Mouse (Mus musculus): ENCODE results near the gene Cks1b.
A peak's percentile ranks its signal among the peaks of the same experiment; 100 is the strongest.

Gene Cks1b

GRCm38 (mm10) chr3:89395806-89396653, 22.2 kb downstream of the Cks1b start:
- no peak for DNase-seq (ENCODE audit: low read depth, low spot score)

DNA sequence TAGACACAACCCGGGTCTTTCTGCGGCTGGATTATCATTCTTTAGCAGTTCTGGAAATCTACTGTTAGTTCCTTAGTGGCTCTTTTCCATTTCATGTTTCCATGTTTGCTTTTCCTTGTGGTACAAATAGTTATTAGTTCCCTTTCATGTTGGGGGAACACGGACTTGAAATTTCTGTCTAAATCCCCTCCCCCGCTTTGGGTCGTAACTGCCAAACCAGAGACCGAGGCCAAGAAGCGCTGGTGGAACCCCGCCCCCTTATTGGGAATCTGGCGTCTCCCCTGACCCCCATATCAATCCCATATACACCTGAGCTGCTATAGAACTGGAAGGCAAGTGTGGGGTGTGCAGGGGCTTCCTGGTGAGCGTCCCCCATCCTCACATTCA, 22.8 kb downstream of the Cks1b start:
- no peak for DNase-seq (ENCODE audit: low read depth, low spot score)

GRCm38 (mm10) chr3:89394894-89395256, 23.3 kb downstream of the Cks1b start:
- peak; percentile 79 for DNase-seq (ENCODE audit: low read depth, low spot score)

GRCm38 (mm10) chr3:89394006-89394893, 23.9 kb downstream of the Cks1b start, which contains the start of gene Zbtb7b:
TSS of gene Zbtb7b (minus strand) at chr3:89394776.
- peak; percentile 68 for DNase-seq (ENCODE audit: low read depth, low spot score)

GRCm38 (mm10) chr3:89393605-89394004, 24.6 kb downstream of the Cks1b start:
- peak; percentile 94 for DNase-seq (ENCODE audit: low read depth, low spot score)

- no peak for DNase-seq (ENCODE audit: low read depth, low spot score)
Measured at GRCm38 (mm10) chr3:89392871-89393311, 25.3 kb downstream of the Cks1b start.

DNA sequence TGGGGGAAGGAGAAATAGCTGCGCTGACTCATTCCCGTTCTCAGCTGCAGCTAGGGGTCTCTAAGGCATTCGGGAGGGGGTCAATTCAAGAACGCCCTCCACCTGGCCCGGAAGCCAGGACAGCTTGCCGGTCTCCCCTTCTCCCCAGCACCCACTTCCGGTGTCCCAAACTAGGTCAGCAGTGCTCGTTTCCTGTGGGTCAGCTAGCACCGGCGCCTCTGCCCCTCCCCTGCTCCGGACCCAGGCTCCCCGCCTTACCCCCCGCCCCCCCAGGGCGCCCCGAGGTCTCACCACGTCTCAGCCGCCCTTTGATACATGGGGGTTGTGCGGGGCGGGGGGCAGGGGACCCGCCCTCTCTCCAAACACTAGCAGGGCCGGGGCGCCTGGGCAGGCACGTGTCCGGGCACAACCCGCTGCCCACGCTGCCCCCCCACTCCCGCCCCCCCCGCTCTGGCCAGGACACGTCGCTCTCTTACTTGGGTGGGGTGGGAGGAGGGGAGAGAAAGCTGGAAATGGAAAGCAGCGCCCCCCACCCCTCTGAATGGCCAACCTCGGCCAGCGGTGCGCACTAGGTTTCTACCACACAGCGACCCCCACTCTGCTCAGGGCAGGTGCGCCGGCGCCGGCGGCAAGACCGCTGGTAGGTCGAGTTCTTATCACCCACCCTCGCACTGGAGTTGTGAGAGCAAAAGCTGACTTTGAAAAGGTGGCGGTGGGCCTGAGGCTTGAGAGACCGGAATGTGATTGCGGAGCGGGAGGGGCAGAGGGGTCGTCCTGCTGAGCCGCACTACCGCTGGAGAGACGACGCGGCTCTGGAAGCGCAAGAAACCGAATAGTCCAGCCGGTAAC, 26.3 kb downstream of the Cks1b start:
- peak; percentile 53 for DNase-seq (ENCODE audit: low read depth, low spot score)

- no peak for DNase-seq (ENCODE audit: low read depth, low spot score)
Measured at GRCm38 (mm10) chr3:89390699-89391662, 27.2 kb downstream of the Cks1b start.

DNA sequence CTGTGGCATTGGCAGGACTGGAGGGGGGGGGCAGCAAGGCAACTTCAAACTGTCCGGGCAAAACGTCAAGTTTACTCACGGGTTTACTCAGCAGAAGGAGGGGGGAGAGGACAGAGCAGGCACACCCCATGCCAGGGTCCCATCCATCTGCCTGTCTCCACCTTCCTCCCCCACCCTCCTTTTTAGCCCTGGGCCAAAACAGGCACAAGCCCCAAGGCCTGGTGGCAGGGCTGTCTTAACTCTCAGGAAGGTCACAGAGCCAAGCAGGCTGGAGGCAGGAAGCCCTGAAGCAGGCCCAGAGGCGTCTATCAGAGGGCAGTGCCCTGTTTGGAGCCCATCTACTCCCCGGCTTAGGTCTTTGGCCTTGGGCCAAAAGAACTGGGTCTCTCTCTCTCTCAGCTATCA, 28.1 kb downstream of the Cks1b start:
- DNase-seq (ENCODE audit: low read depth, low spot score), result no peak

DNA sequence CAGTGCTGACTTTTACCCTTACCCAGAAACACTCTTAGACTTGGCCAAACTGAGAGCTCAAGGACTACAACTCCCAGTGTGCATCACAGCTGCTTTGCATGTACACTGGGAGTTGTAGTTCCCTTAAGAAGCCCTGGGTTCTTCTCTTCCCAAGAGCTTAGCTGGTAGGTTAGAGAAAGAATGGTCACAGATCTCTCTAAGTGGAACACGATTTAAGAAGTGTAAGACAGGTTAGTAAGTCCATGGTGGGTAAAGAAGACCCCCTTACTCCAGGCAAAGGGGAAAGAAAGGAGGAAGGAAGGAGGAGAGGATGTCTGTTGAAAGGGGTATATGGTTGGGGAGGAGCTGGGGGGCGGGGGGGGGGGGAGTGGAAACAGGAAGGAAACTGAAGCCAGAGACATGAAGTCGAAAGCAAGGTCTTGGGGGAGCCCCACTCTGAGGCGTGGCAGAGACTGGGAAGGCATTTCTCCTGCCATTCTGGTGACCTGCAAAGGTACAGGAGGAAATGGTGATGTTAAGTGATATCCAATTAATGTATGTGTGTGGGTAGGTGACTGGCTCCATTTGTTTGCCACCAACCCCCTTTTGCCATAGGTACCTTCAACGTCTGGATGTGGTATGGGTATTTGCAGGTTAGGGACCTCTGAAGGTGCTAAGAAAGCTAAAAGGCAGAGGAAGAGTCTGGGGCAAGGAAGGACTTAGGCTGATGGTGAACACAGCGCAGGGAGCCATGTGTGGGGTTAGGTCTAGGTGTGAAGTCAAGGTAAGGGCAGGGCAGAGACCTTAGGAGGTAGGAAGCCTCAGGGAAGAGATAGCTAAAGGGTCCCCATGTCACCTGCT, 29.1 kb downstream of the Cks1b start:
- DNase-seq (ENCODE audit: low read depth, low spot score), result no peak

GRCm38 (mm10) chr3:89388134-89388881, 29.9 kb downstream of the Cks1b start:
- no peak for DNase-seq (ENCODE audit: low read depth, low spot score)

DNA sequence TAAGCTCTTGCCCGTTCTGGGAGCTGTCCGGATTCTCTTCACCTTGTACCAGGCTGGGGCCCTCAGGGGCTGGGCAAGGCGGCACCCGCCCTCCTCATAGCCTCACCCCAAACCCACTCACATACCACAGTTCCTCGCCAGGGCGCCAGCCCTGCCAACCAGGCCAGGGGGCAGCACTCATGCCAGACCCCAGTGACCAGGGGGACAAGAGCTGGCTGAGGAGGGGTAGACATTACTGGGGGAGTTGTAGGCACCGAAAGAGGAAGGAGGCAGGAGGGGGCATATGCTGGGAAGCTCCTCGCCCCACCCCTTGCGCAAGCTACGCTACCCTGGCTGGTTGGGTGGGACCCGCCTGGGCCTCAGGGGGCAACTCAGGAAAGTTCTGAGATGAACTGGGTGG, 30.6 kb downstream of the Cks1b start:
- DNase-seq (ENCODE audit: low read depth, low spot score), result no peak

GRCm38 (mm10) chr3:89386438-89387420, 31.5 kb downstream of the Cks1b start:
- DNase-seq (ENCODE audit: low read depth, low spot score), result no peak

DNA sequence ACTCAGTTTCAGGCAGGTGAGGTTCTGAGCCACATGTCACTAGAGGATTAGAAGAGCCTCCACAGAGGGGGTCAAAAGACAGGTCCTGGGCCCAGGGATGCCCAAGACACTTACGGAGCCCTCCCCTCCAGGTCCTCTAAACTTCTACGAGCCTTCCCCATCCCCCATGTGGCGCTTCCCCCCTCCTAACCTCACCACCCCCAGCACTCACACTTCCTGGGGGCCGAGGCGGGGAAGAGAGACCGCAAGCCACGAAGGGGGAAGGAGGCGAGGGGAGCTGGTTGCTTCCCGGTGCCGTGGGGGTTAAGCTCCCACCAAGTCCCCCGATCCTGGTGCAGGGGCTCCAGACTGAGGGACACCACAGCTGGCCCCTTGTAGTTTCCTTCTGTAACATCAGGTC, 32.7 kb downstream of the Cks1b start:
- no peak for DNase-seq (ENCODE audit: low read depth, low spot score)

- peak; percentile 66 for DNase-seq (ENCODE audit: low read depth, low spot score)
Measured at GRCm38 (mm10) chr3:89384331-89385076, 33.7 kb downstream of the Cks1b start.

DNA sequence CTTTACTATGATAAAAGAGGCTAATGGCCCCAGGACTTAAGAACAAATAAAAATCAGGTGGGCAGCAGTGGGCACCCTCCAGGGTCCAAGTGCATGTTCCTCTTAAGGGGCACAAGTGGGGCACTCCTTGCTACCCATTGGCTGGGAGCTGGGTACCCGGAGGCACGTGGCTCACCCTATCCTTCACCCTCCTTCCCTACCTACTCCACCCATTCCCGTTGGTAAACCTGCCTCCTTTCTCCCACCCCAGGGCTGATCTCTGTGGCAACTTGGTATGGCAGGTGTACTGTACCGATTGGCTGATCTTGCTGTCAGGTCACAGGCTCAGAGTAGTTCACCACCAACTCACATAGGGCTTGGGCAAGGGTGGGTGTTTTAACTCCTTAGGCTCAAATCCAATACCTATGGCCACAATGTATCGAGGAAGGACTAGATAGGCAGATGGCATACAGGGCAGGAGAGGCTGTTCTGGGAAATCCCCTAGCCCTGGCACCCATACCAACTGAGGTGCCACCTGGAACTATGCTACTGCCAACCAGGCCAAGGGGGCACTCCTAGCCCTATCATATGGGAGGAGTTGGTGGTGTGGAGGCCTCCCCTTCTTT, 34.4 kb downstream of the Cks1b start:
- no peak for DNase-seq (ENCODE audit: low read depth, low spot score)

Measured in retina, postnatal 7 days (tissue).